ENCODE assay signal across 10 mouse cellular contexts in genomic region chr5:104112511-104112910, GRCm38 (mm10). TPM values are rescaled to one million over a fixed set of nuclear protein-coding genes. Genes with fewer than 3 reads are reported as not detected.
DNase-seq lines count a peak whose midpoint lies in the region; ATAC-seq lines count a peak whose summit lies in the region.
"Had no signal": no experiment of that assay in that cellular context is flagged by ENCODE, and none has a peak within 500 bp of the region (broad histone marks: within the 10 kb centered on the region; RNA-seq: fewer than 3 reads in every experiment).

No protein-coding gene starts in this region.

- peak; percentile 54 for DNase-seq in embryo, embryonic 9.5 days (ENCODE audit: extremely low spot score)
- no peak for DNase-seq in embryo, embryonic 10 days (ENCODE audit: low spot score)
- DNase-seq in right cerebral cortex, adult 2 months (ENCODE audit: low spot score in 2 of 2), result peak; percentile 41 to 48
- no peak for DNase-seq in right cerebral cortex, adult 18-20 months
- DNase-seq in spleen, adult 12 weeks (ENCODE audit: low spot score), result no peak
- DNase-seq in layer of hippocampus, postnatal 36 days, result no peak

- no peak overlapping the region for H3K9ac ChIP-seq in limb, embryonic 13.5 days

- H3K9me3 ChIP-seq in limb, embryonic 13.5 days, result no peaks in the 10 kb centered on the region

- H3K4me3 ChIP-seq in limb, embryonic 13.5 days, result peak overlapping the region; percentile 23
- H3K4me3 ChIP-seq: myocyte had no signal

- H3K4me1 ChIP-seq in limb, embryonic 13.5 days, result peaks cover 64% of the 10 kb centered on the region

- H3K36me3 ChIP-seq in limb, embryonic 13.5 days, result no peaks in the 10 kb centered on the region

- H3K27ac ChIP-seq in limb, embryonic 13.5 days, result peak overlapping the region; percentile 15; the same call in 1 of the 2 replicates

- peak overlapping the region; percentile 50 for H3K4me2 ChIP-seq in limb, embryonic 13.5 days (replicated peaks)

- no peaks in the 10 kb centered on the region; the same call in 1 of the 2 replicates for H3K27me3 ChIP-seq in limb, embryonic 13.5 days

- WGBS in limb, embryonic 13.5 days, result 14% methylated on average over 5 of the region's 5 CpGs

- no peak for ATAC-seq in limb, embryonic 13.5 days (ENCODE audit: low FRiP score, low read depth)
- no peak for ATAC-seq in monocyte, adult 5-6 weeks (replicated peaks; ENCODE audit: insufficient number of reproducible peaks, low FRiP score, low TSS enrichment, poor library complexity, severe bottlenecking)

RNA-seq across cellular contexts. Expression of gene Sparcl1, which starts 1.0 kb away (rescaled TPM):
- 49.6 and 50.6 TPM in 2 replicates for polyA plus RNA-seq in limb, embryonic 13.5 days (2015; fragmentation: Nextera tagmentation; extraction: Ambion mirVana)
- 1,000 to 10,000 TPM; 1,408 to 1,415 TPM for total RNA-seq in layer of hippocampus, postnatal 36 days (2021)
- total RNA-seq in monocyte, adult 5-6 weeks (2017), result not detected in 3 replicates

RNA-seq across cellular contexts. Expression of gene Gm17660, which starts 35.1 kb away (rescaled TPM):
- not detected in 2 replicates for polyA plus RNA-seq in limb, embryonic 13.5 days (2015; fragmentation: Nextera tagmentation; extraction: Ambion mirVana)
- not detected for total RNA-seq in layer of hippocampus, postnatal 36 days (2021)
- total RNA-seq in monocyte, adult 5-6 weeks (2017), result not detected in 3 replicates
- total RNA-seq: layer of hippocampus, postnatal 10 days had no signal
- polyA plus RNA-seq: myocyte had no signal

RNA-seq across cellular contexts. Expression of gene Dspp, which starts 58.0 kb away (rescaled TPM):
- polyA plus RNA-seq in limb, embryonic 13.5 days (2015; fragmentation: Nextera tagmentation; extraction: Ambion mirVana), result 0.03 TPM in 1 of 2 replicates, not detected in the other
- under 1 TPM in 1 of 2 experiments, not detected in 1; 0.08 TPM for total RNA-seq in layer of hippocampus, postnatal 36 days (2021)
- not detected in 3 replicates for total RNA-seq in monocyte, adult 5-6 weeks (2017)
- total RNA-seq: layer of hippocampus, postnatal 10 days had no signal
- polyA plus RNA-seq: myocyte had no signal

Comparison
In these comparisons a context has a peak if more than half of its experiments do, and no peak if none do; other contexts are left out.
1. DNase-seq: peak in embryo, embryonic 9.5 days (single experiment) and right cerebral cortex, adult 2 months (2 of 2); none in embryo, embryonic 10 days (single experiment), right cerebral cortex, adult 18-20 months (single experiment), spleen, adult 12 weeks (single experiment) and layer of hippocampus, postnatal 36 days (0 of 2).
2. RNA of gene Sparcl1, which starts 1.0 kb away (total RNA-seq): 1,408 to 1,415 TPM in layer of hippocampus, postnatal 36 days; not detected in monocyte, adult 5-6 weeks; every median in the first group is over 1,000 times any median in the second.